Mouse (Mus musculus) lung, postnatal 0 days (tissue): ENCODE results near the gene Vapb. TPM values are rescaled to one million over a fixed set of nuclear protein-coding genes. Genes with fewer than 3 reads are reported as not detected.

ENCODE experiments used
- ATAC-seq: fragments of 200-750 bp; cut with Nextera tagmentation; 2 replicates; pipeline ENCODE4 v1.8.0; 2017; ENCODE audit warnings: moderate library complexity
- DNase-seq: peaks from one replicate; pipeline ENCODE4 v3.0.0-alpha.2; 2016; ENCODE audit warnings: low spot score
- H3K27ac ChIP-seq: fragments of 300-500 bp; sonication (generic); 2 replicates; pipeline ENCODE4 v1.5.1; 2014; ENCODE audit warnings: antibody characterized with exemption, mild to moderate bottlenecking, low read length, mixed read lengths
- H3K27me3 ChIP-seq: fragments of 300-500 bp; sonication (generic); replicated peaks from 2 replicates; pipeline ENCODE4 v1.6.1; 2014; ENCODE audit warnings: low read length, mixed read lengths; ENCODE audit not compliant: insufficient read depth
- H3K36me3 ChIP-seq: fragments of 300-500 bp; sonication (generic); 2 replicates; pipeline ENCODE4 v1.6.1; 2014; ENCODE audit warnings: low read length, mixed read lengths; ENCODE audit not compliant: insufficient read depth
- H3K4me1 ChIP-seq: fragments of 300-500 bp; sonication (generic); 2 replicates; pipeline ENCODE4 v1.6.1; 2014; ENCODE audit warnings: antibody characterized with exemption, low read depth, low read length, mixed read lengths; ENCODE audit not compliant: insufficient read depth
- H3K4me2 ChIP-seq: fragments of 300-500 bp; sonication (generic); replicated peaks from 2 replicates; pipeline ENCODE4 v1.6.1; 2014; ENCODE audit warnings: low read depth, mild to moderate bottlenecking, low read length, moderate library complexity, mixed read lengths
- H3K4me3 ChIP-seq: fragments of 300-500 bp; sonication (generic); 2 replicates; pipeline ENCODE4 v1.5.1; 2014; ENCODE audit warnings: low read depth, low read length
- H3K9ac ChIP-seq: fragments of 300-500 bp; sonication (generic); replicated peaks from 2 replicates; pipeline ENCODE4 v1.6.1; 2014; ENCODE audit warnings: low read depth, mild to moderate bottlenecking
- H3K9me3 ChIP-seq: fragments of 300-500 bp; sonication (generic); 2 replicates; pipeline ENCODE4 v1.6.1; 2016; ENCODE audit warnings: low read length, mixed read lengths
- CTCF ChIP-seq: IDR thresholded peaks from 2 replicates; pipeline ENCODE4 v1.5.1; 2016; ENCODE audit warnings: antibody characterized with exemption, mild to moderate bottlenecking
- EP300 ChIP-seq: IDR thresholded peaks from 2 replicates; pipeline ENCODE4 v1.6.1; 2016; ENCODE audit warnings: antibody characterized with exemption, mild to moderate bottlenecking, control low read depth
- WGBS: fragments of 180-500 bp; shearing (Covaris S2); extraction: QIAGEN DNeasy Blood & Tissue Kit; methylation state at CpG from one replicate; pipeline ENCODE4 v1.1.7; 2014; 5-methylcytosine and 5-hydroxymethylcytosine counted together
- polyA plus RNA-seq: library from polyadenylated mRNA; unstranded; fragments of >200 nt; fragmentation: Nextera tagmentation; extraction: Ambion mirVana; gene quantifications from 2 replicates; pipeline ENCODE4 v1.2.1, GENCODE M21; 2015

The Vapb gene
- polyA plus RNA-seq, 1 experiment from 2014 or later: 12.9 TPM

GRCm38 (mm10) chr2:173725819-173726218, 11.5 kb upstream of the Vapb start:
- Histone ChIP-seq H3K36me3 (no peaks in the 10 kb centered on the region), H3K9ac (no peak overlapping the region), H3K9me3 (no peaks in the 10 kb centered on the region), H3K4me3 (no peak overlapping the region), H3K27ac (no peak overlapping the region), H3K4me2 (no peak overlapping the region), H3K4me1 (peaks cover 4% of the 10 kb centered on the region; the same call in 1 of the 2 replicates), H3K27me3 (no peaks in the 10 kb centered on the region)
- ATAC-seq (no peak), DNase-seq (no peak)
- no peak for TF ChIP-seq EP300
- no peak for TF ChIP-seq CTCF
- WGBS: 86% methylated on average over 4 of the region's 4 CpGs

DNA sequence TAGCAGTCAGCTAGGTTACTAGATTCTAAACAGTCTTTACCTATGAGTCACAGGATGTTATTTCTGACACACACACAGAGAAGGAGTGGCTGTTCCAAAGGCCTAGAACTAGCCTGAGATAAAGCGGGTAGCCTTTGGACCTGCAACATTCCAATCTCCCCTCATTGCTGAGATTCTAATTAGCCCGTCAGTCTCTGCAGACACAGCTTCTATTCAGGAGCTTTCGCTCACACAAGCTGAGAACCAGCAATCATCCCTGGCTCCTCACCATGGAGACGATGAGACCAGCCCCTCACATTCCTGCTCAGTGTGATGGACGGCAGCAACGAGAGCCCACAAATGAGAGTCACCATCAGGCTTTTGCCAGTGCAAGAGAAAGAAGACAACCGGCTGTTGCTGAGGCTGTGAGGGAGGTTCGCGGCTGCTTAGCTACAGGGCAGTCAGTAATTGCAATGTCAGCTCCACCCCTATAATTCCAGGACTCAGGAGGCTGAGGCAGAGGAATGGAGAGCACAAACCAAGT, 6.8 kb upstream of the Vapb start:
- Histone ChIP-seq H3K9me3 (no peaks in the 10 kb centered on the region), H3K27me3 (no peaks in the 10 kb centered on the region), H3K36me3 (no peaks in the 10 kb centered on the region), H3K9ac (no peak overlapping the region), H3K4me1 (no peaks in the 10 kb centered on the region), H3K4me2 (no peak overlapping the region), H3K4me3 (no peak overlapping the region), H3K27ac (no peak overlapping the region)
- no peak for TF ChIP-seq EP300
- ATAC-seq (no peak; the same call in 1 of the 2 replicates), DNase-seq (no peak)
- WGBS: 16% methylated on average over 9 of the region's 9 CpGs

DNA sequence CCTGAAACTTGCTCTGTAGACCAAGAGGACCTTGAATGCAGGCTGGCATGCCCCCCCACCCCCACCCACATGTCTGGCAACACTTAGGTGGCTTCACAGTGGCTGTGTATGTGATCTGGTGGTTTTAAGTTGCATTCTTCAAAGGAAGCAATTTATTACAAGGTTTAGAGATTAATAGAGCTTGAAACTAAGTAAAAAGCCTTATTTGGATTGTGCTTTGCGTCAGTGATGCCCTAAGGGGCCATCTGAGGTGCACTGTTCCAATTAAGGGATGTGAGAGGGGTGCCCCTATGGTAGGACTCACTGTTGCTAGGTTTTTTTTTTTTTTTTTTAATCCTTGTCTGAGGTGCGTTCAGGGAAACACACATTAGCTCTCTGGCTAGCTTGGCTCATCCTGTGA, 2.9 kb upstream of the Vapb start:
- ATAC-seq: no peak
- no peak for DNase-seq
- Histone ChIP-seq H3K4me2 (no peak overlapping the region), H3K4me3 (no peak overlapping the region), H3K27ac (no peak overlapping the region), H3K4me1 (peaks cover 8% of the 10 kb centered on the region; the same call in 1 of the 2 replicates), H3K9ac (no peak overlapping the region), H3K9me3 (no peaks in the 10 kb centered on the region), H3K36me3 (no peaks in the 10 kb centered on the region), H3K27me3 (no peaks in the 10 kb centered on the region)
- 58% methylated on average over 2 of the region's 2 CpGs for WGBS
- TF ChIP-seq CTCF (no peak), EP300 (no peak)

DNA sequence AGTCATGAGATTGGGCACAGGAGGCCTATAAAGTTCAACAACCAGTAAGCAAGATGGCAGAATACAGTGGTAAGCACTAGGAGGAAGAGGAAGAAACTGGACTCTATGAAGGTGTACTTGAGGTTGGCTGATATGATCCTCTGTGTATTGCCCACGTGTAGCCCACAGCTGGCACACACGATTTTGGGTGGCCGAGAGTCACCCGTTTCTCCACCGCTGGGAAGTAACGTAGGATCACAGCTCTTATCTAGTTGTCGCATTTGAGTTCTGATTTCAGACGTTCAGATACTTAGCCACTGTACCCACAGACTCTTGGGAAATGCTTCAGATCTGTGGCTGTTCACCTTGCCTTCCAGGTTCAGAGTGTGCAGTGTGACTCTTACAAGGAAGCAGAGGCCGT, 921 bp downstream of the Vapb start:
- WGBS: 72% methylated on average over 9 of the region's 9 CpGs
- H3K36me3 ChIP-seq: no peaks in the 10 kb centered on the region
- no peaks in the 10 kb centered on the region for H3K27me3 ChIP-seq
- H3K4me1 ChIP-seq: peaks cover 12% of the 10 kb centered on the region; the same call in 1 of the 2 replicates
- TF ChIP-seq EP300 (no peak), CTCF (no peak)
- no peak for ATAC-seq
- peak overlapping the region; percentile 64 for H3K4me3 ChIP-seq
- no peak for DNase-seq
- H3K4me2 ChIP-seq: peak overlapping the region; percentile 69
- H3K9ac ChIP-seq: peak overlapping the region; percentile 60
- no peaks in the 10 kb centered on the region for H3K9me3 ChIP-seq
- no peak overlapping the region for H3K27ac ChIP-seq

GRCm38 (mm10) chr2:173739107-173739506, 1.8 kb downstream of the Vapb start:
- Histone ChIP-seq H3K4me3 (no peak overlapping the region), H3K9me3 (no peaks in the 10 kb centered on the region), H3K4me2 (no peak overlapping the region), H3K36me3 (no peaks in the 10 kb centered on the region), H3K27ac (no peak overlapping the region), H3K9ac (no peak overlapping the region), H3K27me3 (no peaks in the 10 kb centered on the region), H3K4me1 (peaks cover 12% of the 10 kb centered on the region; the same call in 1 of the 2 replicates)
- ATAC-seq: no peak
- peak; percentile 23 for DNase-seq
- 82% methylated on average over 7 of the region's 7 CpGs for WGBS
- TF ChIP-seq CTCF: no peak
- TF ChIP-seq EP300: no peak

- Histone ChIP-seq H3K9ac (no peak overlapping the region), H3K36me3 (no peaks in the 10 kb centered on the region), H3K4me3 (no peak overlapping the region), H3K9me3 (no peaks in the 10 kb centered on the region), H3K4me2 (no peak overlapping the region), H3K27ac (no peak overlapping the region), H3K4me1 (peaks cover 12% of the 10 kb centered on the region; the same call in 1 of the 2 replicates), H3K27me3 (no peaks in the 10 kb centered on the region)
- ATAC-seq: no peak
- no peak for TF ChIP-seq CTCF
- no peak for TF ChIP-seq EP300
- 69% methylated on average over 13 of the region's 13 CpGs for WGBS
- no peak for DNase-seq
Measured at GRCm38 (mm10) chr2:173742090-173742489, 4.8 kb downstream of the Vapb start.

DNA sequence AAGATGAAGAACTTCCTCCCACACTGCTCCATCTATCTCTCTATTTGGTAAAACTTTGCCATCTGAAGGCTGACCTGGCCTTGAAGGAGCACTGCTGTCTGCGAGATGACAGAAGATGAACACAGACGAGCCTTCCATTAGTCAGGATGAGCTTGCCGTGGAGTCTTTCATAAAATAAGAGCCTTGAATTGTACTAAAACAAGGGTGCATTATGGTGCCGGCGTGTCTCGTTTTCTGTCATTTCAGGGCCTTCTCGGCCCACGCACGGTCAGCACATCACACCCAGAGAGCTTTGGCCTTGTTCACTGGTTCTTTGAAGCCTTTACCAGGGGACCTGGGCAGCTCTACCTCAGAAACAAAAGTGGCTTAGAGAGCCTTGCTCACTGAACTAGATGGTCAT, 5.4 kb downstream of the Vapb start:
- Histone ChIP-seq H3K4me1 (peaks cover 11% of the 10 kb centered on the region; the same call in 1 of the 2 replicates), H3K27me3 (no peaks in the 10 kb centered on the region), H3K4me3 (no peak overlapping the region), H3K27ac (no peak overlapping the region), H3K9ac (no peak overlapping the region), H3K36me3 (no peaks in the 10 kb centered on the region), H3K4me2 (no peak overlapping the region), H3K9me3 (no peaks in the 10 kb centered on the region)
- WGBS: 83% methylated on average over 9 of the region's 9 CpGs
- DNase-seq (no peak), ATAC-seq (no peak)
- TF ChIP-seq EP300 (no peak), CTCF (no peak)
